Mouse (Mus musculus) embryonic facial prominence, embryonic 15.5 days (tissue): ENCODE data around the gene Alk. TPM values are rescaled to one million over a fixed set of nuclear protein-coding genes. Genes with fewer than 3 reads are reported as not detected.

ENCODE experiments used
- ATAC-seq: fragments of 200-750 bp; cut with Nextera tagmentation; 2 replicates; pipeline ENCODE4 v1.8.0; 2017; ENCODE audit warnings: low read depth, moderate TSS enrichment; ENCODE audit not compliant: insufficient number of reproducible peaks, low FRiP score, low TSS enrichment
- H3K27ac ChIP-seq: fragments of 300-500 bp; sonication (generic); replicated peaks from 2 replicates; pipeline ENCODE4 v1.5.1; 2015; ENCODE audit warnings: mild to moderate bottlenecking, inconsistent platforms
- H3K27me3 ChIP-seq: fragments of 300-500 bp; sonication (generic); 2 replicates; pipeline ENCODE4 v1.6.1; 2015; ENCODE audit warnings: inconsistent platforms
- H3K36me3 ChIP-seq: fragments of 300-500 bp; sonication (generic); 2 replicates; pipeline ENCODE4 v1.6.1; 2015; ENCODE audit warnings: mild to moderate bottlenecking, inconsistent platforms
- H3K4me1 ChIP-seq: fragments of 300-500 bp; sonication (generic); 2 replicates; pipeline ENCODE4 v1.6.1; 2015; ENCODE audit warnings: inconsistent platforms
- H3K4me2 ChIP-seq: fragments of 300-500 bp; sonication (generic); replicated peaks from 2 replicates; pipeline ENCODE4 v1.6.1; 2015; ENCODE audit warnings: mild to moderate bottlenecking, inconsistent platforms
- H3K4me3 ChIP-seq: fragments of 300-500 bp; sonication (generic); replicated peaks from 2 replicates; pipeline ENCODE4 v1.5.1; 2015; ENCODE audit warnings: mild to moderate bottlenecking, inconsistent platforms
- H3K9ac ChIP-seq: fragments of 300-500 bp; sonication (generic); 2 replicates; pipeline ENCODE4 v1.6.1; 2015; ENCODE audit warnings: inconsistent platforms
- H3K9me3 ChIP-seq: fragments of 300-500 bp; sonication (generic); replicated peaks from 2 replicates; pipeline ENCODE4 v1.6.1; 2016; ENCODE audit warnings: inconsistent platforms
- WGBS: fragments of 180-500 bp; shearing (Covaris S2); methylation state at CpG from one replicate; pipeline ENCODE4 v1.1.7; 2015; 5-methylcytosine and 5-hydroxymethylcytosine counted together
- polyA plus RNA-seq: library from polyadenylated mRNA; unstranded; fragments of >200 nt; fragmentation: Nextera tagmentation; extraction: Ambion mirVana; gene quantifications from 2 replicates; pipeline ENCODE4 v1.2.1, GENCODE M21; 2015

Gene Alk
- polyA plus RNA-seq, 1 experiment from 2014 or later, result 0.52 TPM

- Histone ChIP-seq H3K9me3 (no peaks in the 10 kb centered on the region), H3K4me2 (no peak overlapping the region), H3K4me1 (no peaks in the 10 kb centered on the region), H3K4me3 (no peak overlapping the region), H3K36me3 (no peaks in the 10 kb centered on the region), H3K27ac (no peak overlapping the region), H3K9ac (no peak overlapping the region), H3K27me3 (no peaks in the 10 kb centered on the region)
- 73% methylated on average over 5 of the region's 5 CpGs for WGBS
- ATAC-seq, result no peak
These were observed 76.9 kb downstream of the Alk start for GRCm38 (mm10) chr17:72527481-72527880.

DNA sequence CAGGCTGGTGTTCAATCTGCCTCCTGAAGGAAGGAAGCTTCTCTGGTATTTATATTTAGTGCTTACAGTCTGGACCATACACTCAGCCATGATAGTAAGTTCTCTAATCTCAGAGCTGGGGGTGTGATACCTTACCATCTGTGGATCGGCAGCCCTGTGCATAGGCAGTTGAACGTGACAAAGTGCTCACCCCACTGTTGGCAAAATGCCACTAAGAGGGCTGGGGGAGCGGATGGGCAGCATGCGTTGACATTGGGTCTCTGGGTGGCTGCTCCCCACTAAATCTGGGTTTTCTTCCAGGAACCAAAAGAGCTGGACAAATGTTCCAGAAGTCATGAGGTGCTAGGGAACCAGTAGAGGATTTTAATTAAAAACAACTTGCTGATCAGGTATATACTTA lies 78.1 kb downstream of the Alk start:
- no peaks in the 10 kb centered on the region for H3K4me1 ChIP-seq
- H3K9me3 ChIP-seq, result no peaks in the 10 kb centered on the region
- no peak overlapping the region for H3K4me3 ChIP-seq
- ATAC-seq, result no peak
- H3K27me3 ChIP-seq, result no peaks in the 10 kb centered on the region
- no peaks in the 10 kb centered on the region for H3K36me3 ChIP-seq
- 86% methylated on average over 4 of the region's 4 CpGs for WGBS
- no peak overlapping the region for H3K4me2 ChIP-seq
- H3K9ac ChIP-seq, result no peak overlapping the region
- no peak overlapping the region for H3K27ac ChIP-seq

- H3K27me3 ChIP-seq, result no peaks in the 10 kb centered on the region
- H3K9me3 ChIP-seq, result no peaks in the 10 kb centered on the region
- no peak for ATAC-seq
- no peak overlapping the region for H3K9ac ChIP-seq
- WGBS, result 89% methylated on average over 3 of the region's 3 CpGs
- no peaks in the 10 kb centered on the region for H3K36me3 ChIP-seq
- H3K4me1 ChIP-seq, result no peaks in the 10 kb centered on the region
- no peak overlapping the region for H3K4me3 ChIP-seq
- no peak overlapping the region for H3K4me2 ChIP-seq
- H3K27ac ChIP-seq, result no peak overlapping the region
These were observed 79.6 kb downstream of the Alk start for GRCm38 (mm10) chr17:72524839-72525238.

DNA sequence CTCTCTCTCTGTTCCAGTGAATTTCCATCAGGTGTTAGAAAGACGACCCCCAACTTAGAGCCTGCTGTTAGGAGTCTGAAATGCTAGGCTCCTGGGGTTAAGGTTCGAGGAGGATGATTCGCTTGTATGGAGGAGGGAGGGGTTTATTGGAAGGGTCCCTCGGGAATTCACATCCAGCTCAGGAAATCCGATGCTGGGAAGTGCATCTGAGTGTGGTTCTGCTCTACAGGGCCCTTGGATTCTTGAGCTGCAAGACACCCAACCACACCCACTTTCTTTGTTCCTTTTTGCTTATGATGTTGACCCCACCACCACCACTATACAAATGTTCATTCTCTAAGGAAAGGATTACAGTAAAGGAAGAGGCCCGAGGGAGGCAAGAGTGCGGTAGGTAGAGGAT lies 81.4 kb downstream of the Alk start:
- WGBS, result 48% methylated on average over 7 of the region's 7 CpGs
- Histone ChIP-seq H3K9ac (no peak overlapping the region), H3K4me2 (no peak overlapping the region), H3K36me3 (no peaks in the 10 kb centered on the region), H3K4me3 (no peak overlapping the region), H3K4me1 (no peaks in the 10 kb centered on the region), H3K27ac (no peak overlapping the region), H3K9me3 (no peaks in the 10 kb centered on the region), H3K27me3 (no peaks in the 10 kb centered on the region)
- no peak for ATAC-seq

DNA sequence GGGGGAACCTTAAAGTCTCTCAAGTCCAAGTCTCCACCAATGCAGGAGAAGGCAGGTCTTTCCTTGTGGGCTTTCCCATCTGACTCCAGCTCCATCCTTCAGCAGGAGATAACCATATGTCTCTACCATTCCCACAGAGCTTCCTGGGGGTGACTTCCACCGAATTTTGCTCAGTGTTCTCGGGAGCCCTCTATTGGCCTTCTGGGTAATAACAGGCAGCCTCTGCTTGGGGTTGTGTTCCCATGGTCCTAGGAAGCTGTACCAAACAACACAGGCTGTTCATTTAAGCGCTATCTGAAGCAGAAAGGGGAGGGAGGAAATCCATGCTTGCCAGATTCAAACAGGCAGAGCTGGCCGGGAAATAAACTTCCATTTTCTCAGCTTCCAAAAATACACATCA lies 82.0 kb downstream of the Alk start:
- WGBS, result 16% methylated on average over 4 of the region's 4 CpGs
- ATAC-seq, result no peak
- no peak overlapping the region for H3K4me3 ChIP-seq

GRCm38 (mm10) chr17:72521353-72521752 lies 83.1 kb downstream of the Alk start:
- no peak overlapping the region for H3K9ac ChIP-seq
- no peaks in the 10 kb centered on the region for H3K36me3 ChIP-seq
- no peak overlapping the region for H3K4me2 ChIP-seq
- H3K27me3 ChIP-seq, result no peaks in the 10 kb centered on the region
- no peak overlapping the region for H3K27ac ChIP-seq
- no peak overlapping the region for H3K4me3 ChIP-seq
- H3K4me1 ChIP-seq, result no peaks in the 10 kb centered on the region
- WGBS, result 88% methylated on average over 5 of the region's 5 CpGs
- H3K9me3 ChIP-seq, result no peaks in the 10 kb centered on the region
- ATAC-seq, result no peak

More for the DNA sequence above, 82.0 kb downstream of the Alk start:
- no peaks in the 10 kb centered on the region for H3K9me3 ChIP-seq
- no peaks in the 10 kb centered on the region for H3K27me3 ChIP-seq
- H3K4me1 ChIP-seq, result no peaks in the 10 kb centered on the region
- H3K36me3 ChIP-seq, result no peaks in the 10 kb centered on the region
- no peak overlapping the region for H3K9ac ChIP-seq
- H3K4me2 ChIP-seq, result no peak overlapping the region
- H3K27ac ChIP-seq, result no peak overlapping the region

DNA sequence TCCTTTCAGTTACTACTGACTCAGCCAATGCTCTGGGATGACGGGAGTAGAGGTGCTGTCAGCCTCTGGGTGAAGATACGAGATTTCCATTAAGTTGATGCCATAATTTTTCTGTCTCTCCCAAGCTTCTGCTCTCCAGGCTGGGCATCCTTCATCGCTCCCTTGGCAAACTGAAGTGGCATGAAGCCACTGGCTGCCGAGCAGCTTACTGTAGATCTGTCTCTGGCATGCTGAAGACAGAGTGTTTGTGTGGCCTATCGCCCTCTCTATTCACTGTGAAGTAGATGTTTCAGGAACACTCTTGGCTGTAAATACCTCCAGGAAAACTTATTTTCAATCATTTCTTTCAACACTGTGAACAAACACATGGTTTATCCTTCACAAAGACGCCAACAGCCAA lies 93.7 kb downstream of the Alk start:
- no peak overlapping the region for H3K4me3 ChIP-seq
- H3K9me3 ChIP-seq, result no peaks in the 10 kb centered on the region
- H3K27ac ChIP-seq, result no peak overlapping the region
- H3K36me3 ChIP-seq, result no peaks in the 10 kb centered on the region
- ATAC-seq, result no peak
- no peaks in the 10 kb centered on the region for H3K27me3 ChIP-seq
- 76% methylated on average over 6 of the region's 6 CpGs for WGBS
- H3K9ac ChIP-seq, result no peak overlapping the region
- no peaks in the 10 kb centered on the region for H3K4me1 ChIP-seq
- no peak overlapping the region for H3K4me2 ChIP-seq

DNA sequence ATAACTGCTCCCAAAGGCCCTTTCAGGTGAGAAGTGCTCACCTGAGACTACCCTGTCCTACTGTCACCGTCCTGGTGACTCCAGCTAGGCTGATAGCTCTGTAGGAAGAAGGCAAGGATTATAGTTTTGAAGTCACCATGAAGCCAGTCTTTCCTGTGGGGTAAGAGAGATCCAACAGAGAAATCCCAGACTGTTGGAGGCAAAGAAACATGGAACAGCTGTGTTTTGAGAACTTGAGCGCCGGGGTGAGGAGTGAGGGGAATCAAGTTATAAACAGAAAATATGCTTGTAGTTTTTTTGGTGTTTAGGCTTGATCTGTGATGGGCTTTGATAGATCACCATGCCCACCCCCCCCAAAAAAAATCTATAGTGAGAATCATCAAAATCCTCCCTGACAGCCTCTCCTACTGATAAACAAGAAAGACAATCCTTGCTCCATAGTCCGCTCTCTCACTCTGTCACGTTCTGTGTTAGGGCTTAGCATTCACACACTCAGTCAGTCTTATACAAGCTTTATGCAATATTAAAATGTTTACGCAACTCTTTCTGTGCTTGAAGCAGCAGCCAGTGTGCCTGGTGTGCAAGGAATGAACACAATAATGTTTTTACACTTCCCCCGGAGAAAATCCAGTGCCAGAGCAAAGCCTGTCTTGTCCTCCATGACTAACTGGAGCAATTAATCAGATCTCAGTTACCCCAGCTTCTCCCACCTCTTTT lies 95.6 kb downstream of the Alk start:
- no peaks in the 10 kb centered on the region for H3K27me3 ChIP-seq
- H3K4me2 ChIP-seq, result no peak overlapping the region
- H3K27ac ChIP-seq, result no peak overlapping the region
- no peaks in the 10 kb centered on the region for H3K4me1 ChIP-seq
- H3K36me3 ChIP-seq, result no peaks in the 10 kb centered on the region
- no peak for ATAC-seq
- H3K9ac ChIP-seq, result no peak overlapping the region
- H3K4me3 ChIP-seq, result no peak overlapping the region
- H3K9me3 ChIP-seq, result no peaks in the 10 kb centered on the region
- WGBS, result 72% methylated on average over 7 of the region's 7 CpGs

DNA sequence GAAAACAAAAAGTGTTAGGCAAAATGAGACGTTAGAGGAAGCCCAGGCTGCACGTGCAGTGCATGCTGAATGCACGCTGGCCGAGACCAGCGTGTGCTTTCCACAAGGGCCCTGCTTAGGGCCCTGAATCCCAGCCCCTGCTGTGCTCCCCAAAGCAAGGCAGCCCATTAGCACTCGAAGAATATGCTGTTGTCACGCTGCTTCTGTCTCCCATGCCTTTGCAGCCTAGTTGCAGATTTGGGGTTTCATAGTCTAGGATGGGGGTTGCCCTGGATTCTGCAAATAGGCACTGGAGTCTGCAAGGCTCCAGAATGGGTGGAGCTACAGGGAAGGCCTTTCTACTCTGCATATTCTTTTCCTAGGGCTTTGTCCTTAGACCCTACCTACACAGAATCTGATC lies 99.2 kb downstream of the Alk start:
- 44% methylated on average over 7 of the region's 7 CpGs for WGBS
- no peak for ATAC-seq
- H3K36me3 ChIP-seq, result no peaks in the 10 kb centered on the region
- H3K4me2 ChIP-seq, result no peak overlapping the region
- H3K4me3 ChIP-seq, result no peak overlapping the region
- no peaks in the 10 kb centered on the region for H3K9me3 ChIP-seq
- no peaks in the 10 kb centered on the region for H3K27me3 ChIP-seq
- H3K4me1 ChIP-seq, result no peaks in the 10 kb centered on the region
- no peak overlapping the region for H3K27ac ChIP-seq
- H3K9ac ChIP-seq, result no peak overlapping the region

- Histone ChIP-seq H3K9ac (no peak overlapping the region), H3K4me1 (no peaks in the 10 kb centered on the region), H3K27ac (no peak overlapping the region), H3K9me3 (no peaks in the 10 kb centered on the region), H3K4me3 (no peak overlapping the region), H3K36me3 (no peaks in the 10 kb centered on the region), H3K4me2 (no peak overlapping the region), H3K27me3 (no peaks in the 10 kb centered on the region)
- no peak for ATAC-seq
- 86% methylated on average over 6 of the region's 6 CpGs for WGBS
These were observed 99.8 kb downstream of the Alk start for GRCm38 (mm10) chr17:72504581-72504980.

DNA sequence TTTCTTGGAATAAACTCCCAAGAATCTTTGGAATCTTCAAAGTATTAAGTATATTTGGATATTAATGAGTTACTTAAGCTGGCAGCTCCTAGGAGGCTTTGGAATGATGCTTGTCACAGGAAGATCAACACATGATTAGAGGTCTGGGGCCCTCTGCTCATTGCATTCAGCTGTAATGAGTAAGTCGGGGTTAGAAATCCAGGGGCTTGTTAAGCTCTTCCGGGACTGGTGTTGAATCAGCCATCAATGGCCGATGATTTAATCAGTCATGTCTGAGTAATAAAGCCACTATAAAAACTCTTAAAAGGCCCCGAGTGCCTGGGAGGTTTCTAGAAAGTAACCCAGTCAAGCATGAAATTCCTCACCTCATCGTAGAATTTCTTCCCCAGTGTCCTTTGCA lies 109.0 kb downstream of the Alk start:
- no peaks in the 10 kb centered on the region for H3K27me3 ChIP-seq
- 75% methylated on average over 5 of the region's 5 CpGs for WGBS
- no peak overlapping the region for H3K9ac ChIP-seq
- H3K9me3 ChIP-seq, result no peaks in the 10 kb centered on the region
- H3K4me1 ChIP-seq, result no peaks in the 10 kb centered on the region
- no peak overlapping the region for H3K4me2 ChIP-seq
- ATAC-seq, result no peak
- H3K4me3 ChIP-seq, result no peak overlapping the region
- no peak overlapping the region for H3K27ac ChIP-seq
- H3K36me3 ChIP-seq, result no peaks in the 10 kb centered on the region

GRCm38 (mm10) chr17:72485623-72486022 lies 118.8 kb downstream of the Alk start:
- Histone ChIP-seq H3K4me2 (no peak overlapping the region), H3K4me1 (no peaks in the 10 kb centered on the region), H3K4me3 (no peak overlapping the region), H3K27me3 (no peaks in the 10 kb centered on the region), H3K36me3 (no peaks in the 10 kb centered on the region), H3K9me3 (no peaks in the 10 kb centered on the region), H3K9ac (no peak overlapping the region), H3K27ac (no peak overlapping the region)
- no peak for ATAC-seq
- 74% methylated on average over 4 of the region's 4 CpGs for WGBS
